Mouse (Mus musculus) brain, embryonic 14.5 days (tissue): ENCODE measurements around the gene Msi2.

Experiments
- CTCF ChIP-seq: fragments of 200-500 bp; IDR thresholded peaks from 2 replicates; pipeline ENCODE4 v1.5.1; 2012; ENCODE audit warnings: inconsistent platforms, mild to moderate bottlenecking, moderate library complexity, borderline replicate concordance; ENCODE audit not compliant: insufficient read depth, insufficient read length; ENCODE audit errors: extremely low read depth
- POLR2A ChIP-seq: fragments of 200-500 bp; IDR thresholded peaks from 2 replicates; pipeline ENCODE4 v1.6.1; 2012; ENCODE audit warnings: mild to moderate bottlenecking, inconsistent platforms, borderline replicate concordance; ENCODE audit not compliant: poor library complexity, insufficient read depth, insufficient read length, severe bottlenecking; ENCODE audit errors: extremely low read depth

DNA sequence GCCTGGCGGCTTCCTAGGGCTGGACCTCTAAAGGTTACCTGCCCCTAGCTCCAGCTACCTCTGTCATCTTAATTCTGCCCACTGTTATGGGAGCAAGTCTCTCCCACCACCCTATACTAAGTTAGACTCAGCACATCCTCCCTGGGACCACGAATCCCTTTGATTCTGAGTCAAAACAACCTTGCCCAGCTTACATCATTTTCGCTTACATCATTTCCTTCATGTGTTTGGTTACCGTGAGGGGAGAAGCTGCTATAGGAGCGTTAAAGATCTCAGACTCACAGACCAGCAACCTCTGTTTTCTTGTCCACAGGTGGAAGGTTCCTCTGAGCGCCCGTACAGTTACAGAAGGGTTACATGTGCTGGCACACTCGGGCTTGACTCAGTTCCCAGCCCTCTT lies 288.0 kb downstream of the Msi2 start:
- TF ChIP-seq POLR2A (no peak), CTCF (no peak)
